Mouse (Mus musculus): Measurements from ENCODE around the gene Ahnak. TPM values are rescaled to one million over a fixed set of nuclear protein-coding genes. Genes with fewer than 3 reads are reported as not detected.
A peak's percentile ranks its signal among the peaks of the same experiment; 100 is the strongest.
"Not testable (repeated sequence)": the region's sequence is repeated elsewhere in the genome, so short reads cannot be mapped to it uniquely, and the experiment has no call there.

Ahnak gene
- total RNA-seq, 2 experiments from 2014 or later, result 183 to 204 TPM

- DNase-seq, result no peak
Measured at GRCm38 (mm10) chr19:8993625-8993912, 4.5 kb downstream of the Ahnak start.

GRCm38 (mm10) chr19:8994813-8995607 is 5.9 kb downstream of the Ahnak start:
- no peak for DNase-seq

GRCm38 (mm10) chr19:8996601-8997000 is 7.5 kb downstream of the Ahnak start:
- no peak for DNase-seq

- DNase-seq, result peak; percentile 91
Measured at GRCm38 (mm10) chr19:8997546-8997945, 8.5 kb downstream of the Ahnak start.

- DNase-seq, result no peak
Measured at GRCm38 (mm10) chr19:8998546-8998945, 9.5 kb downstream of the Ahnak start.

GRCm38 (mm10) chr19:8999223-8999622 is 10.1 kb downstream of the Ahnak start:
- no peak for DNase-seq

- DNase-seq, result not testable (repeated sequence)
Measured at GRCm38 (mm10) chr19:9006915-9007314, 17.8 kb downstream of the Ahnak start.

- DNase-seq, result no peak
Measured at GRCm38 (mm10) chr19:9019298-9019697, 30.2 kb downstream of the Ahnak start.

- DNase-seq, result peak; percentile 48
Measured at GRCm38 (mm10) chr19:9023021-9023778, 34.1 kb downstream of the Ahnak start.

- no peak for DNase-seq
Measured at GRCm38 (mm10) chr19:9025562-9026257, 36.6 kb downstream of the Ahnak start.

- no peak for DNase-seq
Measured at GRCm38 (mm10) chr19:9026634-9027033, 37.5 kb downstream of the Ahnak start.

- DNase-seq, result peak; percentile 54
Measured at GRCm38 (mm10) chr19:9027795-9028194, 38.7 kb downstream of the Ahnak start.

GRCm38 (mm10) chr19:9028375-9028774 is 39.3 kb downstream of the Ahnak start:
- DNase-seq, result no peak

GRCm38 (mm10) chr19:9029640-9030262 is 40.7 kb downstream of the Ahnak start:
- DNase-seq, result no peak

GRCm38 (mm10) chr19:9032502-9033129 is 43.5 kb downstream of the Ahnak start:
- DNase-seq, result no peak

GRCm38 (mm10) chr19:9033412-9034340 is 44.6 kb downstream of the Ahnak start:
- no peak for DNase-seq

- DNase-seq, result no peak
Measured at GRCm38 (mm10) chr19:9034480-9034879, 45.4 kb downstream of the Ahnak start.

GRCm38 (mm10) chr19:9035101-9035500 is 46.0 kb downstream of the Ahnak start:
- no peak for DNase-seq

GRCm38 (mm10) chr19:9038136-9038535 is 49.1 kb downstream of the Ahnak start:
- DNase-seq, result no peak

GRCm38 (mm10) chr19:9039266-9039665 is 50.2 kb downstream of the Ahnak start:
- DNase-seq, result no peak

GRCm38 (mm10) chr19:9039928-9040327 is 50.8 kb downstream of the Ahnak start:
- no peak for DNase-seq
